Mouse (Mus musculus) liver, embryonic 14.5 days (tissue): ENCODE data around the gene C9.

Experiments
- CTCF ChIP-seq: IDR thresholded peaks from 2 replicates; pipeline ENCODE4 v1.5.1; 2016; ENCODE audit warnings: antibody characterized with exemption, low read depth, control low read depth
- EP300 ChIP-seq: IDR thresholded peaks from 2 replicates; pipeline ENCODE4 v1.6.1; 2016; ENCODE audit warnings: antibody characterized with exemption, low read depth

DNA sequence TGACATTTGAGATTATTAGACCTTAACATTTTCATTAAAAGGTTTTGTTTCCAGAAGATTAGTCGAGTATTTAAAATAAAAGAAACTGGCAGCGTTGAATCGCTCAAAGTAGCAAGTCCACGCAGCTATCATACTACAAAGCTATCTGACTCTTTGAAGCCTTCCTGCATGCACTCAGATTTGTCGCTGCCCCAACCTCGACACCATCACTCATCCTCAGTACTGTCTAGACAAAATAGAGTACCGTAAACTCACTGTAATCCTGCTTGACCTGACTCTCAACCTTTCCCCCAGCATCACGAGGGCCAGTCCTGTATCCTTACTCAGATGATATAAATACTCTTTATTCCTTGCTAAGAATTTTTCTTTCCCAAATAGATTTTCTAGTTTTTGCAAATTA lies 45.0 kb upstream of the C9 start:
- TF ChIP-seq CTCF, result no peak
- no peak for TF ChIP-seq EP300
